Mouse (Mus musculus): Measurements from ENCODE around the gene Fblim1. TPM values are rescaled to one million over a fixed set of nuclear protein-coding genes. Genes with fewer than 3 reads are reported as not detected.

Gene Fblim1
- polyA plus RNA-seq, 1 experiment = 35.2 TPM

- DNase-seq (ENCODE audit: low read depth) = no peak
Measured at GRCm38 (mm10) chr4:141539213-141539767, 66.6 kb downstream of the Fblim1 start.

- DNase-seq (ENCODE audit: low read depth) = no peak
Measured at GRCm38 (mm10) chr4:141538408-141539212, 67.3 kb downstream of the Fblim1 start, which contains the start of gene Spen. TSS of gene Spen (minus strand) at chr4:141538597.

DNA sequence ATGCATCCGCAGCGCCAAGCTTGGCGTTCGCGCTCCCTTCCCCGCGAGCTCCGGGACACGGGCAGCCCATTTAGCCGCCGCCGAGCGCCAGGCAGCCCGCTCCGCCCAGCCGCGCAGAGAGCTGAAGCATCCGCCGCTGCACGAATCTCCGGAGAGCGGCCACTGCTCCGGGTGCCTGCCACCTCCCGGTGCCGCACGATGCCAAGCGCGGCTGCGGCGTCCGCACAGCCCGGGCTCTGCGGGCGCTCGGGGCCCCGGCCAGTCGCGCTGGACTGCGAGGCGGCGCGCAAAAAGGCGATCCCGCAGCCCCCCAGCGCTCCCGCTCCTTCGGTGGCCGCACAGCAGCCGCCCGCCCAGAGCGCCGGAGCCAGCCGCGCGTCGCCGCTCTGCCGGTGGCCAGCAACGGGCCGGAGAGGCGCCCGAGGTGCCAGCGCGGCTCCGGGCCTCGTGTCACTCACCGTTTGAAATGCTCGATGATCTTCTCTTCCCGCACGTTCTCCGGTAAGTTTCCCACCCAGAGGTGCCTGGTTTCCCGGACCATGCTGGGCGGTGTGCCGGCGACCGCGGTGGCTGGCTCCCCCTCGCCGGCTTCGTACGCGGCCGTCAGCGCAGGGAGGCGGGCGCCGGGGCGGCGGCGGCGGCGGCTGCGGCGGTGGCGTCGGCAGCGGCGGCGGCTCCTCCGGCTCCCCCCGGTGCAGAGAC lies 68.0 kb downstream of the Fblim1 start:
- no peak for DNase-seq (ENCODE audit: low read depth)

- no peak for DNase-seq (ENCODE audit: low read depth)
Measured at GRCm38 (mm10) chr4:141537226-141537610, 68.7 kb downstream of the Fblim1 start.

DNA sequence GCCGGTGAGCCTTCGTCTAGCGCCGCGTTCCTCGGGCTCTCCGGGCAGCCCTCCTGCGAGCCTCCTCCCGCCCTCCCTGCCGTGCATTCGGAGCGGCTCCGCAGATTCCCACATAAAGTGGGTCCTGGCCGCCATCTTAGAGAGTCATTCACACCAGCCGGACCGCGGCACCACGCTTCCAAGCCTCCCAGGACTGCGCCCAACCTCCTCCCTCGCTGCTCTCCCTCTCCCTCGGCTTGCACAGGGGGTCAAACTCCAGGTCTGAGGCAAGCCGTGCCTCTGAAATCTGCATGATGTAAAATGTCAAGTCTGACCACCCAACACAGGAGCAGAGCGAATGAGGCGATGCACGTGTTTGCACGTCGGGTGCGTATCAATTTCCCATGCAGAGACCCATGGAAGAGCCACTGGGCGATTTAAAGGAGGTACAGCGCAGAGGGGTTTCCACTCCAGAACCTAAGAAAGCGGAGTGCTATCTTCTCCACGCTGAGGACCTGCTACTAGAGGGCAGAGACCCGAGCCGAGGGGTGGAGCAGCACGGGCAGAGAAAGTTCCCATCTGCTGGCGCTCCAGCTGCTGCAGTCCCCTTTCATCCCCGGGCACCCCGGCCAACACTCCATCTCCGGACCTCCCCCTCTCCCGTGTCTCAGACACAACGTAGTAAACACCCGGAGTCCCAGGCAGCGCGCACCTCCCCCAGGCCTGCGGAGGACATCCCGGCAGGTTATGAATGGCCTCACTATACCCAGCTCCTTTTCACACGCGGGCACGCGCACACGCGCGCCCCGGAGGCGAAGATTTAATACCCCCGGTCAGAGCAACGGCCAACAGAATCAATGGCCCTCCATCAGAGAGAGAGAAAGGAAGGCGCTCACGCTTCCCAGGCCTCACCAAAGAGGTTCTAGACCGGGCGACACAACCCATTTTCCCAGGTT lies 69.3 kb downstream of the Fblim1 start:
- no peak for DNase-seq (ENCODE audit: low read depth)

GRCm38 (mm10) chr4:141534947-141535680 lies 70.8 kb downstream of the Fblim1 start:
- DNase-seq (ENCODE audit: low read depth) = no peak

DNA sequence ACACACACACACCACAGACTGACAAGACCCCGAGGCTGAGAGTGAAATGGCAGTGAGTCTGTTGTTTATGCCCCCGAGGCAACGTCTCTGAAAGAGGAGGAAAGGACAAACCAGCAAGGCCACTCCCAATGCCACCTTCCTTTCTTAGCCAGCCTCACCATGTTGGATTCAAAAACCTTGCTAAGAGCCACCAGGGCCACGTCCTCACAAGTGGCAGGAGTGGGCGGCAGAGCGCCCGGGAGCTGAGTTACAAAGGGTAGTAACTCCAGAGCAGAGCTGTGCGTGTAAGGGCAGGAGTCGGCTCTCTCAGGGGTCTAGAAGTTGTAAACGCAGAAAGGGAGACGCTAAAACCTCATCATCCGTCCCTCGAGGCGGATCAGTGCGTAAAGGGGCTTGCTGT lies 74.9 kb downstream of the Fblim1 start:
- DNase-seq (ENCODE audit: low read depth) = no peak

GRCm38 (mm10) chr4:141528938-141529337 lies 77.0 kb downstream of the Fblim1 start:
- DNase-seq (ENCODE audit: low read depth) = no peak

DNA sequence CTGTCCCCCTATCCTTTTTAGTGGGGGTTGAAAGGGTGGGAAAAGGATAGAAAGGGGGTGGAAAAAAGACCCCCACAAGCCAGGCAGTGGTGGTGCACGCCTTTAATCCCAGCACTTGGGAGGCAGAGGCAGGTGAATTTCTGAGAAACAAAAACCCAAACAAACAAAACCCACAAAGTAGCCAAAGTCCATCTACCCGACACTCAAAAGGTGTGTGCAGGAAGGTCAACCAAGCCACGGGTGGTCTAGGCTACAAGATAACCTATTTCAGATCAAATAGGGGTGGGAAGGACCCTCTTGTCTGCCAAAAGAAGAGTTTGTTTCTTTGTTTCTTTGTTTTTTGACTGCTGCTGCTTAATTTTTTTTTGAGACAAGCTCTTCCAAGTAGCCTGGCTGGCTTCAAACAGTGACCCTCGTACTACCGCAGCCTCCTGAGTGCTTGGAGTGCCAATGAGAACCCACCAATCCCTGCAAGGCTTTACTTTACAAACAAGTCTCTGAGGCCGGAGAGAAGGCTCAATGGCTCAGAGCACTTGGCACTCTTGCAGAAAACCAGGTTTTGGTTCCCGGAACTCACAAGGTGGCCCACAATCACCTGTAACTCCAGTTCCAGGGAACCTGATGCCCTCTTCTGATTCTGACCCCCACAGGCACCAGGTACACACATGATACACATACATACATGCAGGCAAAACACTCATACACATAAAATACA lies 78.8 kb downstream of the Fblim1 start:
- no peak for DNase-seq (ENCODE audit: low read depth)

Other genes starting within 250 kb of the Fblim1 start
- gene Fam131c, start 237.9 kb downstream of the Fblim1 start, polyA plus RNA-seq (2012; rRNA removed) = 1.2 and 1.3 TPM in 2 replicates
- 0.31 and 1.3 TPM in 2 replicates for gene Clcnka, start 207.4 kb downstream of the Fblim1 start, polyA plus RNA-seq (2012; rRNA removed)
- 11.5 and 14.2 TPM in 2 replicates for gene Clcnkb, start 190.1 kb downstream of the Fblim1 start, polyA plus RNA-seq (2012; rRNA removed)
- gene Hspb7, start 185.3 kb downstream of the Fblim1 start, polyA plus RNA-seq (2012; rRNA removed) = 9.6 and 14.1 TPM in 2 replicates
- 0.81 and 1.3 TPM in 2 replicates for gene Srarp, start 170.0 kb downstream of the Fblim1 start, polyA plus RNA-seq (2012; rRNA removed)
- gene Zbtb17, start 161.4 kb downstream of the Fblim1 start, polyA plus RNA-seq (2012; rRNA removed) = 23.8 and 30.0 TPM in 2 replicates
- 6.9 and 13.5 TPM in 2 replicates for gene Spen, start 67.5 kb downstream of the Fblim1 start, polyA plus RNA-seq (2012; rRNA removed)
- 0.46 and 0.92 TPM in 2 replicates for gene Tmem82, start 12.5 kb upstream of the Fblim1 start, polyA plus RNA-seq (2012; rRNA removed)
- gene Slc25a34, start 17.7 kb upstream of the Fblim1 start, polyA plus RNA-seq (2012; rRNA removed) = 1.0 and 1.1 TPM in 2 replicates
- 54.2 and 58.2 TPM in 2 replicates for gene Plekhm2, start 58.8 kb upstream of the Fblim1 start, polyA plus RNA-seq (2012; rRNA removed)
- gene Rsc1a1, start 79.5 kb upstream of the Fblim1 start, polyA plus RNA-seq (2012; rRNA removed) = 9.6 and 12.1 TPM in 2 replicates
- gene Ddi2, start 117.3 kb upstream of the Fblim1 start, polyA plus RNA-seq (2012; rRNA removed) = 12.0 and 16.3 TPM in 2 replicates
- gene Agmat, start 140.6 kb upstream of the Fblim1 start, polyA plus RNA-seq (2012; rRNA removed) = 0.24 and 0.38 TPM in 2 replicates
- gene Dnajc16, start 184.8 kb upstream of the Fblim1 start, polyA plus RNA-seq (2012; rRNA removed) = 15.4 and 15.8 TPM in 2 replicates
- gene Casp9, start 187.5 kb upstream of the Fblim1 start, polyA plus RNA-seq (2012; rRNA removed) = 29.8 and 31.4 TPM in 2 replicates
- gene Cela2a, start 220.1 kb upstream of the Fblim1 start, polyA plus RNA-seq (2012; rRNA removed) = 2.4 and 16.3 TPM in 2 replicates
- 0.27 and 1.6 TPM in 2 replicates for gene Ctrc, start 240.3 kb upstream of the Fblim1 start, polyA plus RNA-seq (2012; rRNA removed)

All from gonadal fat pad, adult 2 months (tissue).